Mouse (Mus musculus) urinary bladder, adult 18-20 months (tissue): ENCODE measurements around the gene Lmo4.

Experiments
- DNase-seq, 2 experiments: peaks; one replicate each; pipeline ENCODE4 v3.0.0; 2022; ENCODE audit warnings: low spot score in 2 of 2, mixed read lengths in 2 of 2

Lmo4 gene

GRCm38 (mm10) chr3:144203988-144204412 lies 1.0 kb downstream of the Lmo4 start:
- DNase-seq = no peak

DNA sequence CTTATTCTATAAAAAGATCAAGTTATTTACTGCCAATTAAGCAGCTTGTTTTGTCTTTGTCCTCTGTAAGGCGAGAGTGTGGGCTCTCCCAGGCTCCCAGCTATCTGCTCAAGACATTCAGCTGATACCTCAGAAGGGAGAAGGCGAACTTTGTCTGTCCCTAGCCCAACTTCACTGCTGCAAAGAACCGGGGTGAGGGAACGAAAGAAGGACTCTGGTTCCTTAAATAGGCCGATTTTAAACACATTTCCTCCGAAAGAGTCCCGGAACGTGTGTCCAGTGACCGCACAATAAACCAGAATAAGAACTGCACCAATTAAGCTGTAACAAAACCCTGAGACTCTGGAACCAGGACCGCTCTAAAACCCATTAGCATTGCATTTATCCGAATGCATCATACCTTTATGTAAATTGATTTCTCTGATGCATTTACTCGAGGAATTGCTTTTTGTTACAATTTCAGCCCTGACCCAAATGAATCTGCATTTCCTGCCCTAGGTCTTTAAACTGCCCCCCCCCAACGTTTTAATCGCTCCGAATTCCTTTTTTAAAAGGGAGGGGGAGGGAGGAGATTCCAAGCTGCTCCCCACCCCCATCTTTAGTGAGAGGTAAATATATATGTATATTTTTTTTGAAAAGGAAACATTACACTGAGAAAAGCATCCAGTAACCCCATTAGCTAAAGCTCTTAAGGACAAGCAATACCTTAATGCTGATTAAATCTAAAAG lies 1.6 kb downstream of the Lmo4 start:
- DNase-seq = no peak

DNA sequence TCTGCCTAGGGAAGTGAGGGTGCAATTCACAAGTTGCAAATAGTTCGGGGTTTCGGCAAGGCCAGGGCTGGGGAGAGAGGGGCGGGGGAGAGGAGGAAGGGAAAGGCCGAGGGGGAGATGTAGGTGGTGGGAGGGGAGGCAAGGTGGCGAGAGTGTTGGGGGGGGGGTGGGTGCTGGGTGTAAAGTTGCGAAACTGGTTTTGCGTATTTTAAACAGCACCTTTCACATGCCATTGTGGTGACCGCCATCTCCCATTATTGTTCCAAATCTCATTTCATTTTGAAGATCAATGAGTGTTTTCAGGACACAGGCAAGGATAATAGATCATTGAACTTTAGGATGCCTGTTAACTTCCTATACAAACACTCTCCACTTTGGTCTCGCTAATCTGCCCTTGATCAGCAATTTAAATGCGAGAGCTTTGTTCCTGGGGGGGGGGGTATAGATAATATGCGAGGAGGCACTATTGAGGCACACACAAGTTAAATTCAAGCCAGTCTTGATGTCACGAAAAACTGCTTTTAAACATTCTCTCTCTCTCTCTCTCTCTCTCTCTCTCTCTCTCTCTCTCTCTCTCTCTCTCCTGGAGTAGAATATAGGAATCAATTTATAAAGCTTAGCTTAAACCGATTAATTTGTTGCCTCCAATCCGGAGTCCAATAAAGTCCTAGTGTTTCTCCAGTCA lies 2.3 kb downstream of the Lmo4 start:
- no peak for DNase-seq

- peak; percentile 81 to 89 for DNase-seq
These were observed 3.0 kb downstream of the Lmo4 start for GRCm38 (mm10) chr3:144201794-144202573.

DNA sequence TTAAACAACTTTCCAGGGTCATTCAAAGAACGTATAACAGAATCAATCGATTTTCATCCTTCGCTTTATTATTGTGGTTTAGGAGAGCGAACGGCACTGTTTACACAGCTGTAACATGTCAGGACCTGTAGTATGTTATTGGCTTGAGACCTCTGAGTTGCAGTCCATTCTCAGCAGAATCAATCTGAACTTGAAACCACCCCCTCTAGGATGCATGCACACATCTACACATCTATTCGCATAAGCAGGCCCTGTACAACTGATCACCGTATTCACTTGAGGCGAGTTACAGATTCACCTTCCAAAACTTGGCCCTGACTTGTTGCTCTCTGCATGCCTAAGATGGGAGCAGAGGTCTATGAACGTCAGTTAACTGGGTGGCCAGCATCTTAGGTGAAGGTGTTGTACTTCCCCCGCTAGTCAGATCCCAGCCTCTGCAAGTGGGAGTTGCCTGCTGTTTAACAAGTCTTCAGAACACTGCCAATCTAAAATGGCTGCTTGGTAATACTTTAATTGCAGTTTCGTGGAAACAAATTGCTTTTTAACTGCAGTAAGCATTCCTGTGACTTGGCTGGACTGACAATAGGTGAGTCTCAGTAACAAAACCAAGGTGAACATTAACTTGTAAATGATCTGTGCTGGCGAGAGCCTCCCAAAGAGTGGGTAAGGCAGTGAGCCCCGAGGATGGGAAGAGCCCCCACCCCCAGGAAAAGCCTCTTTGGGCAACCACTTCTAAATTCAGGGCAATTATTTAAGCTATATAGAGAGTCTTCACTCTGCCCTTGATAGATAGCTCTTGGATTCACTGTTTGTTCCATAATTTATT lies 19.5 kb downstream of the Lmo4 start:
- DNase-seq = no peak

DNA sequence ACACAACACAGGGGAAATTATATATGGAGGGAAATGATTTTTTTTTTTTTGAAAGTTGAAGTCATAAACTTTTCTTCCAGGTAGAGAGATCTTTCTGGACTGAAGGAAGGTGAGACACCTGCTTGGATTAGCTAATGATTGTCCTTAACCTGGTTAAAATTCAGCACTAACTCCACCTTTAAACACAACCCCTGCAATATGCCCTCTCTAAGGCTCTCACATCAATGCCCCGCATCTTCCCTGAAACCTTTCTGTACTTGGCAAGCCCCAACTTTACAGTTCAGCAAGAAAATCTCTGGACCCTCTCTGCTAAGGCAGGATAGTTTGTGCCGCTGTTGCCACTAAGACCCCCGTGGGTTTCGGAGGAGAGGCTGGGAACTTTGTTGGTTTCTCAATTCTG lies 20.1 kb downstream of the Lmo4 start:
- DNase-seq = no peak

- no peak for DNase-seq
These were observed 22.8 kb downstream of the Lmo4 start for GRCm38 (mm10) chr3:144182229-144182628.

DNA sequence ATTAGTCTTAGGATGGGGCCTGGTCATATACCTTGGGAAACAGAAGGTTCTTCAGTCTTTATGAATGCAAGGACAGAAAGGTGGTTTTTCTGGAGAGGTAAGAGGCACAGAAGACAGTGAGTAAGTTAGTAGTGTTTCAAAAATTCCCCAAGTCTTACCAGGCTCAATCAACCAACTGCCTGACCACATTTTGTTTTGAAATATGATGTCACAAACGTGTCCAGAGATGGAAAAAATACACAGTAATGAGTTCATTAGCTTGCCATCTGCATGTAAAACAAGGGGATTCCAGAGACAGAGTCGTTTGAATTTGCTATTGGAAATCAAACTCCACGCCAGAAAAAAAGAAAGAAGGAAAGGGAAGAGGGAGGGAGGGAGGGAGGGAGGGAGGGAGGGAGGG lies 26.1 kb downstream of the Lmo4 start:
- no peak for DNase-seq

GRCm38 (mm10) chr3:144173866-144174588 lies 31.0 kb downstream of the Lmo4 start:
- DNase-seq = no peak

DNA sequence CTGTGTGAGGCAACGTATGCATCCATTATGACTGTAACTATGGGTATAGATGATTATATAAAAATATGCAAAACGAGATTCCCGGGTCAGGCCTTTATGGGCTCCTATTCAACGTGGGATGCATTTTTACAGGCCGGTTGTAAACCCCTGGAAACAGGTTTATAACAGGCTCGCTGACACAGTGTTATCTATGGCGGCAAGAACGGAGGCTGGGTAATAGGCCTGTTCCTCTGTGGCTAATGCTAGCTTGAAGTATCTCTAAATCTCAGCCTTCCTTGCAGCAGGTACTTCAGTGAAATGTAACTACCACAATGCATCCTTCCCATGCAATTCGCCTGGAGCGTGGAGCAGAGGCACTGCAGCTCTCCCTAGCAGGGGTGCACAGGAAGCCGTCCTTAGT lies 31.9 kb downstream of the Lmo4 start:
- no peak for DNase-seq

GRCm38 (mm10) chr3:144171749-144172148 lies 33.3 kb downstream of the Lmo4 start:
- no peak for DNase-seq

DNA sequence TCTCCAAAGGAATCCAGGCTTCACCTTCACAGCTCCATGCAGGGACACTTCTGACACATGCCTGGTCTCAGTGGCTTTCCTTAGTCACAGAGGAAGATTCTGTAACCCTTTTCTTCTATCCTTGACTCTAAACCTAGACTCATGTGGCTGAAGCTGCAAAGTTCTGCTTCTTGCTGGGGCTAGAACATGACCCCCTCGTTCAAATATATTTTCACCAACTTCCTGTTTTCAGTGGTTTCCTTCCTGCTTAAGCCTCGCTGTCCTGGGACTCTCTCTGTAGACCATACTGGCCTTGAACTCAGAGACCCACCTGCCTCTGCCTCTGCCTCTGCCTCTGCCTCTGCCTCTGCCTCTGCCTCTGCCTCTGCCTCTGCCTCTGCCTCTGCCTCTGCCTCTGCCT lies 34.5 kb downstream of the Lmo4 start:
- no peak for DNase-seq

DNA sequence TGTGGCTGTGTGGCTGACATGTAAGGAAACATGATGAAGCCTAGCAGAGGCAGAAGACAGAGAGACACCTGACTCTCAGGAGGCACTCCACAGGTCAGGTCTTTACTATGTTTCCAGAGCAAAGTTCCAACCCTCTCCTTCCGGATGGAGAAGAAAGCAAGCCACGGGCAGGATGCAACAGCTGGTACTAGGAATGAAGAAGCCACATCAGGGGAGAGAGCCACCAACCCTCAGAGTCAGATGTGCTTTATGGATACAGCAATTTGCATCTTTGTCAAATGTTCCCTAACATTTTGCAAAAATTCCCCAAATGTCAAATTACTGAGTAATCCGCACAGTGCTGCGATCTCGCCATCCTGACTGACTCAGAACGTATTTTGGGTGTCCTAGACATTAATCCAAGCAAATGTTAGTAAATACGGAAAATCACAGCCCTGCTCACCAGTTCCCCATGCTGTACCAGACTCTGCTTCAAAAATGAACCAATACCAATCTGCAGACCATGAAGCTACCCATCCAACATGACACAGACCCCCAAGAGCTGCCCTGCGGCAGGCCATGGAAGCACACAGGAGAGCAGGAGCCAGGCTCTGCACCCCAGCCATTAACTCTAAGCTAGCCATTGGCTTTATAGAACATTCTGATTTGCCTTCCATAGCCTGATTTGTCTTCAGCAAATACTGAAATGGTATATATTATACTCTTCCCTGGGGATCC lies 38.4 kb downstream of the Lmo4 start:
- no peak for DNase-seq

GRCm38 (mm10) chr3:144165439-144165838 lies 39.6 kb downstream of the Lmo4 start:
- DNase-seq = no peak

DNA sequence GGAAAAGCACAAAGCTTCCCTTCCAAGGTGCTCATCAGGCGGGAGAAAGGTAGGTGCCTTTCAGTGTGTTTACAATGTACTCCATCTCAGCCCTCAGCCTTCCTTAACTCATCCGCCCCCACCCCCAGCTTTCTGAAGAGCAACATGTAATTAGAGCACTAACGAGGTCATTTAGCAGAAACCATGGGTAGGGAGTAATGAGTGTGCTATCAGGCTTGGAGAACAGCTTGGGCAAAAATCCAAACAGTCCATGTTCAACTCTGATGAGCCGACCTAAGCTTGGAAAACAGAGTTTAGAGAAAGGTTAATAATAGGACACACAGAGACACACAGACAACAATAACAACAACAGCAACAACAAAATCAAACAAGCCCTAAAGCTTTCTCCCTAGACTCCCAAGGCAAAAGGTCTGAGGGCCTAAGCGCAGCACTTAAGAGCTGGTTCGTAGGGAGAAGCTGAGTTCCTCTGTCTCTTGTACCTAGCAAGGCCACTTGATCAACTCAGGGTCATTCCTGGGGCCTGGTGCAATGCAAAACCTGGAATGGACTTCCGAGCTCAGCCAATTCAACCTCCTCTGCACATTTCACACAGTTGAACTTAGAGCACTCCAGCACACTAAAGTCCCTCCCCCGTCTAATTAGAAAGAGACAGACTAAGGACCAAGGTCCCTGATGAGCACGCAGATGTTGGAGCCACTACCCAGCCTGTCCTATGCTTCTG lies 40.2 kb downstream of the Lmo4 start:
- no peak for DNase-seq

DNA sequence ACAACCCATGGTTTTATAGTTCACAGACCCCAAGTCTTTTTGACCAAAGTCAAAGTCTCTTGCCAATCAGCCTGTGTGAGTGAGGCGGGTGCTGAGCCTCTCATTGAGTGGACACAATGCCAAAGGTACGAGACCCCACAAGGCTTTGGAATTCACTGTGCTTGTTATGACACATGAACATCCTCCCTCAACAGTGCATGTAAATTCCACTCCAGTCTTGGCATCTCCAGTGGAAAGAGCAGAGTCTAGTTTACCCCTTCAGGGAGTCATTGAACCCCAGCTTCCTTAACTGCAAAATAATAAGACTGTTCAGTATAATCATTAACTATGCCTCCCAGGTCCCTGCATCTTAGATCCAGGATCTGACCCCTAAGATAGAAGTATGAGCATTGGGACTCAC lies 41.3 kb downstream of the Lmo4 start:
- DNase-seq = no peak

GRCm38 (mm10) chr3:144162156-144162555 lies 42.9 kb downstream of the Lmo4 start:
- no peak for DNase-seq

DNA sequence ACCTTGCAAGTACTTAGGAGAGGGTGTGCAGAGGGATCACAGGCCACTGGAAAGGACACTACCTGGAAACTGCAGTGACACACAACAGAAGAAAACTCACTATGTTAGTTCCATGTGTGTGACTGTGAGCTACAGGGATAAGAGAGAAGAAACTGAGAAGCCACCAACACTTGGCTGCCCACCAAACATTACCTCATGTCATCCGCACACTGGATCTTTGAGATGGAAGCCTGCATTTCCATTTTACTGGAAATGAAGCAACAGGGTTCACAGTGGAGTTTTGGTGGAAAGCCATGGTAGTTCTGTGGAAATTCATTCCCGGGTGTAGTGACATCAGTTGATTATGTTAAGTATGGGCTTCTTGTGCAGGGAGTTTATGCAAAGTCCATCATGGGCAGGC lies 43.8 kb downstream of the Lmo4 start:
- no peak for DNase-seq

DNA sequence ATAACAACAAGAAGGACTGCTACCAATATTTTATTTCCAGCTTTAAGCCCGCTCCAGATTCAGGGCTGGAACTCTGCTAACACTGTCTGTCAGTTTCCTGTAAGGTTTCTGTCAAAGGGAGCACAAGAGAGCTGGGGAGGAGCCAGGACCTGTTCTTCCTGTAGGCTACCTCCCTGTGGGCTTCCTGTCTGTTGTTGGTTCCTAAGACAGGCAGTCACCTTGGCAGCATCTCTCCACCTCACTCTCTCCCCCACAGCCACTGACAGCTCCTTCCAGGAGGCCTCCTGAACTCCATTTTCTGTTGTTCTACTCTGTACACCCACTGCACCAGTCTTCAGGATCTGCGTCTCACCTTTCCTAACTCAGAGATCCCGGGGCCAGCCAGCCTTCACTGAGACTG lies 49.3 kb downstream of the Lmo4 start:
- DNase-seq = no peak

GRCm38 (mm10) chr3:144153395-144153794 lies 51.6 kb downstream of the Lmo4 start:
- DNase-seq = no peak
